Mouse (Mus musculus) spleen, adult 2 months (tissue): Measurements from ENCODE around the gene Psap. TPM values are rescaled to one million over a fixed set of nuclear protein-coding genes. Genes with fewer than 3 reads are reported as not detected.

Source experiments
- DNase-seq, 2 experiments: peaks; one replicate each; pipeline versions ENCODE4 v3.0.0 to v3.0.0-alpha.2; 2012 to 2021; ENCODE audit warnings: low spot score in 2 of 2, low read depth in 1 of 2
- H3K27ac ChIP-seq: fragments of 200-500 bp; 2 replicates; pipeline ENCODE4 v1.5.1; 2012; ENCODE audit warnings: low read length, inconsistent platforms; ENCODE audit not compliant: insufficient read depth
- H3K27me3 ChIP-seq: fragments of 200-500 bp; 2 replicates; pipeline ENCODE4 v1.6.1; 2012; ENCODE audit warnings: mild to moderate bottlenecking, moderate library complexity, low read length, inconsistent platforms; ENCODE audit not compliant: control insufficient read depth, insufficient read depth
- H3K36me3 ChIP-seq: fragments of 200-500 bp; 2 replicates; pipeline ENCODE4 v1.6.1; 2012; ENCODE audit warnings: mild to moderate bottlenecking, low read length, inconsistent platforms; ENCODE audit not compliant: control insufficient read depth, insufficient read depth
- H3K4me1 ChIP-seq: fragments of 200-500 bp; 2 replicates; pipeline ENCODE4 v1.6.1; 2011; ENCODE audit warnings: inconsistent platforms; ENCODE audit not compliant: control insufficient read depth, insufficient read depth, insufficient read length
- H3K4me3 ChIP-seq: fragments of 200-500 bp; 2 replicates; pipeline ENCODE4 v1.5.1; 2011; ENCODE audit warnings: mild to moderate bottlenecking, inconsistent platforms; ENCODE audit not compliant: insufficient read depth, insufficient read length; ENCODE audit errors: extremely low read depth
- CTCF ChIP-seq: fragments of 200-500 bp; IDR thresholded peaks from 2 replicates; pipeline ENCODE4 v1.5.1; 2011; ENCODE audit warnings: mild to moderate bottlenecking, inconsistent platforms; ENCODE audit not compliant: insufficient read depth, insufficient read length, insufficient replicate concordance; ENCODE audit errors: extremely low read depth
- POLR2A ChIP-seq: fragments of 200-500 bp; IDR thresholded peaks from 2 replicates; pipeline ENCODE4 v1.6.1; 2011; ENCODE audit warnings: low read depth, low read length, inconsistent platforms
- WGBS: fragments of 180-500 bp; shearing (Covaris S2); methylation state at CpG from one replicate; pipeline ENCODE4 v1.1.7; 2018; 5-methylcytosine and 5-hydroxymethylcytosine counted together
- polyA plus RNA-seq: library from polyadenylated mRNA; depleted of rRNA; stranded (reverse); fragments of >200 nt; gene quantifications from 2 replicates; pipeline ENCODE4 v1.2.3, GENCODE M21; 2012; rRNA removed

The Psap gene
- polyA plus RNA-seq, 1 experiment: 1,338 TPM

GRCm38 (mm10) chr10:60349056-60349455 lies 71.6 kb downstream of the Psap start:
- Histone ChIP-seq H3K27ac (peak overlapping the region; percentile 93), H3K27me3 (no peaks in the 10 kb centered on the region), H3K4me3 (peak overlapping the region; percentile 77; the same call in 1 of the 2 replicates), H3K36me3 (no peaks in the 10 kb centered on the region), H3K4me1 (peaks cover 42% of the 10 kb centered on the region)
- TF ChIP-seq CTCF (no peak), POLR2A (no peak)
- DNase-seq: no peak
- WGBS: 40% methylated on average over 6 of the region's 6 CpGs

- no peak for TF ChIP-seq CTCF
- no peak for TF ChIP-seq POLR2A
- H3K4me1 ChIP-seq: peaks cover 39% of the 10 kb centered on the region
- H3K4me3 ChIP-seq: 0 out of 2 replicates have a peak overlapping the region, but pooled peaks have one; percentile 15
- DNase-seq: no peak
- H3K36me3 ChIP-seq: no peaks in the 10 kb centered on the region
- H3K27ac ChIP-seq: peak overlapping the region; percentile 93
- H3K27me3 ChIP-seq: no peaks in the 10 kb centered on the region
- 63% methylated on average over 5 of the region's 5 CpGs for WGBS
Measured at GRCm38 (mm10) chr10:60349644-60350043, 72.2 kb downstream of the Psap start.

GRCm38 (mm10) chr10:60350077-60350804 lies 72.8 kb downstream of the Psap start:
- 26% methylated on average over 5 of the region's 5 CpGs for WGBS
- no peaks in the 10 kb centered on the region for H3K27me3 ChIP-seq
- H3K4me3 ChIP-seq: peak overlapping the region; percentile 40
- H3K36me3 ChIP-seq: no peaks in the 10 kb centered on the region
- peaks cover 39% of the 10 kb centered on the region for H3K4me1 ChIP-seq
- TF ChIP-seq POLR2A (no peak), CTCF (no peak)
- peak in 1 of 2 experiments; percentile 55 for DNase-seq
- peak overlapping the region; percentile 93 for H3K27ac ChIP-seq

- Histone ChIP-seq H3K27me3 (no peaks in the 10 kb centered on the region), H3K4me3 (peak overlapping the region; percentile 40), H3K36me3 (no peaks in the 10 kb centered on the region), H3K27ac (peak overlapping the region; percentile 77), H3K4me1 (peaks cover 39% of the 10 kb centered on the region)
- WGBS: 7% methylated on average over 3 of the region's 3 CpGs
- TF ChIP-seq CTCF (no peak), POLR2A (no peak)
- peak; percentile 87 to 97 for DNase-seq
Measured at GRCm38 (mm10) chr10:60350805-60351167, 73.4 kb downstream of the Psap start.

GRCm38 (mm10) chr10:60351248-60351647 lies 73.8 kb downstream of the Psap start:
- H3K27ac ChIP-seq: peak overlapping the region; percentile 77
- TF ChIP-seq CTCF (no peak), POLR2A (no peak)
- peaks cover 38% of the 10 kb centered on the region for H3K4me1 ChIP-seq
- 22% methylated on average over 3 of the region's 3 CpGs for WGBS
- no peak for DNase-seq
- H3K36me3 ChIP-seq: no peaks in the 10 kb centered on the region
- no peaks in the 10 kb centered on the region for H3K27me3 ChIP-seq
- H3K4me3 ChIP-seq: peak overlapping the region; percentile 4; the same call in 1 of the 2 replicates

GRCm38 (mm10) chr10:60351761-60352455 lies 74.5 kb downstream of the Psap start:
- 22% methylated on average over 7 of the region's 7 CpGs for WGBS
- peaks cover 35% of the 10 kb centered on the region for H3K4me1 ChIP-seq
- peak overlapping the region; percentile 77 for H3K27ac ChIP-seq
- H3K4me3 ChIP-seq: peak overlapping the region; percentile 20; the same call in 1 of the 2 replicates
- no peaks in the 10 kb centered on the region for H3K36me3 ChIP-seq
- no peaks in the 10 kb centered on the region for H3K27me3 ChIP-seq
- TF ChIP-seq CTCF: no peak
- no peak for TF ChIP-seq POLR2A
- DNase-seq: peak; percentile 59 to 86

Other genes with a start within 250 kb of the Psap start
- gene Spock2, start 171.4 kb upstream of the Psap start, polyA plus RNA-seq: 2.4 and 2.7 TPM in 2 replicates
- gene Chst3, start 58.4 kb upstream of the Psap start, polyA plus RNA-seq: 89.3 and 105 TPM in 2 replicates
- gene Vsir, start 69.2 kb downstream of the Psap start, polyA plus RNA-seq: 155 TPM in 2 replicates
- gene Gm17455, start 122.1 kb downstream of the Psap start, polyA plus RNA-seq: 1.3 and 2.3 TPM in 2 replicates